Mouse (Mus musculus) bone marrow, adult 2 months (tissue): Measurements from ENCODE around the gene Cd209a.

Source experiments
- CTCF ChIP-seq: fragments of 200-500 bp; IDR thresholded peaks from 2 replicates; pipeline ENCODE4 v1.5.1; 2011; ENCODE audit warnings: low read length, control low read depth; ENCODE audit not compliant: control insufficient read depth, insufficient read depth
- POLR2A ChIP-seq: fragments of 200-500 bp; IDR thresholded peaks from 2 replicates; pipeline ENCODE4 v1.6.1; 2011; ENCODE audit warnings: low read depth, mild to moderate bottlenecking, control low read depth, low read length, borderline replicate concordance; ENCODE audit not compliant: control insufficient read depth

DNA sequence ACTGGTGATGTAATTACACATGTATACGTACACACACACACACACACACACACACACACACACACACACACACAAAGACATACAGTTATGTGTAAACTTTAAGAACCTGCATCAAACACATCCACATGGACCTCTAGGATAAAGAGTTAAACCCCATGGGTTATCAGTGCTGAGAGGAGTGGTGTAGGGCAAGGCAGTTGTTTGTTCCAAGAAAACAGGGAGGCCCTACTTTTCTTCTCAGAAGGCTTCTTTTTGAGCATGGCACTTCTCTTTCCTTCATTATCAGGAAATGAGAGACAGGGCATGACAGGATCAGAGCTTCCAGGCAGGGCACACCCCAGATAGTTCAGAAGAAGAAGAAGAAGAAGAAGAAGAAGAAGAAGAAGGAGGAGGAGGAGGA is 14.7 kb downstream of the Cd209a start:
- TF ChIP-seq CTCF = no peak
- TF ChIP-seq POLR2A = no peak
